ENCODE assay signal across 9 mouse cellular contexts in genomic region chr8:125963807-125964211, GRCm38 (mm10). TPM values are rescaled to one million over a fixed set of nuclear protein-coding genes. Genes with fewer than 3 reads are reported as not detected.
A peak's percentile ranks its signal among the peaks of the same experiment; 100 is the strongest.
DNase-seq lines count a peak whose midpoint lies in the region; ATAC-seq and TF ChIP-seq lines count a peak whose summit lies in the region.
"Had no signal": no experiment of that assay in that cellular context is flagged by ENCODE, and none has a peak within 500 bp of the region (broad histone marks: within the 10 kb centered on the region; RNA-seq: fewer than 3 reads in every experiment).

No protein-coding gene starts in this region.

- ATAC-seq in heart, embryonic 11.5 days (replicated peaks; ENCODE audit: insufficient number of reproducible peaks, low FRiP score, low TSS enrichment), result no peak
- no peak for ATAC-seq in embryonic facial prominence, embryonic 15.5 days (ENCODE audit: insufficient number of reproducible peaks, low FRiP score, low TSS enrichment, low read depth)
- ATAC-seq in limb, embryonic 13.5 days (ENCODE audit: low FRiP score, low read depth), result no peak

- no peak for DNase-seq in heart, adult 11 months
- no peak for DNase-seq in adipocyte (ENCODE audit: low spot score)
- no peak for DNase-seq in adrenal gland, adult (ENCODE audit: inconsistent age in 2 of 2, low spot score in 1 of 2)
- no peak for DNase-seq in lung, postnatal 36 days
- DNase-seq: gastrocnemius, postnatal 14 days had no signal

- H3K9me3 ChIP-seq in heart, embryonic 11.5 days (replicated peaks; ENCODE audit: control insufficient read depth, low read length), result peaks cover 5% of the 10 kb centered on the region; the same call in 1 of the 2 replicates
- peaks cover 3% of the 10 kb centered on the region; the same call in 1 of the 2 replicates for H3K9me3 ChIP-seq in ES-Bruce4 (replicated peaks; ENCODE audit: control insufficient read depth, insufficient read depth, low read length, poor library complexity, severe bottlenecking)
- no peaks in the 10 kb centered on the region for H3K9me3 ChIP-seq in embryonic facial prominence, embryonic 15.5 days (replicated peaks)
- peaks cover 15% of the 10 kb centered on the region; the same call in 1 of the 2 replicates for H3K9me3 ChIP-seq in limb, embryonic 13.5 days

- peak overlapping the region; percentile 18; the same call in 1 of the 2 replicates for H3K9ac ChIP-seq in heart, embryonic 11.5 days (ENCODE audit: low read depth, low read length)
- peak overlapping the region; percentile 31; the same call in 1 of the 2 replicates for H3K9ac ChIP-seq in ES-Bruce4 (ENCODE audit: low read depth, poor library complexity, severe bottlenecking)
- H3K9ac ChIP-seq in embryonic facial prominence, embryonic 15.5 days, result no peak overlapping the region
- no peak overlapping the region for H3K9ac ChIP-seq in limb, embryonic 13.5 days

- H3K4me1 ChIP-seq in heart, embryonic 11.5 days (ENCODE audit: control insufficient read depth, insufficient read depth, low read length), result 0 out of 2 replicates have a peak, but pooled peaks cover 2% of the 10 kb centered on the region
- H3K4me1 ChIP-seq in ES-Bruce4 (ENCODE audit: control insufficient read depth, insufficient read depth, low read length), result no peaks in the 10 kb centered on the region
- no peaks in the 10 kb centered on the region for H3K4me1 ChIP-seq in embryonic facial prominence, embryonic 15.5 days
- no peaks in the 10 kb centered on the region for H3K4me1 ChIP-seq in limb, embryonic 13.5 days

- peak overlapping the region; percentile 30 for H3K4me3 ChIP-seq in heart, embryonic 11.5 days (ENCODE audit: low read depth, low read length)
- peak overlapping the region; percentile 35; the same call in 1 of the 2 replicates for H3K4me3 ChIP-seq in ES-Bruce4 (ENCODE audit: low read depth, low read length)
- H3K4me3 ChIP-seq in embryonic facial prominence, embryonic 15.5 days (replicated peaks), result no peak overlapping the region
- no peak overlapping the region; the same call in 1 of the 2 replicates for H3K4me3 ChIP-seq in limb, embryonic 13.5 days

- TF ChIP-seq POLR2A in ES-Bruce4 (IDR thresholded peaks at IDR 0.05; ENCODE audit: insufficient read depth, low read length), result no peak

- H3K4me2 ChIP-seq in heart, embryonic 11.5 days, result peak overlapping the region; percentile 62
- H3K4me2 ChIP-seq in embryonic facial prominence, embryonic 15.5 days (replicated peaks), result peak overlapping the region; percentile 30
- H3K4me2 ChIP-seq in limb, embryonic 13.5 days (replicated peaks), result peak overlapping the region; percentile 36

- no peaks in the 10 kb centered on the region for H3K36me3 ChIP-seq in heart, embryonic 11.5 days (ENCODE audit: control insufficient read depth, insufficient read depth, low read length)
- H3K36me3 ChIP-seq in ES-Bruce4 (ENCODE audit: control insufficient read depth, insufficient read depth, low read length, poor library complexity, severe bottlenecking), result no peaks in the 10 kb centered on the region
- H3K36me3 ChIP-seq in embryonic facial prominence, embryonic 15.5 days, result no peaks in the 10 kb centered on the region
- no peaks in the 10 kb centered on the region for H3K36me3 ChIP-seq in limb, embryonic 13.5 days

- TF ChIP-seq EP300 in ES-Bruce4 (IDR thresholded peaks at IDR 0.05; ENCODE audit: insufficient read depth, low read depth, low read length), result no peak

- TF ChIP-seq CTCF in ES-Bruce4 (IDR thresholded peaks at IDR 0.05; ENCODE audit: low read depth, low read length), result no peak

- no peak overlapping the region for H3K27ac ChIP-seq in heart, embryonic 11.5 days (ENCODE audit: low read depth, low read length)
- H3K27ac ChIP-seq in ES-Bruce4 (ENCODE audit: insufficient read depth, low read length), result peak overlapping the region; percentile 15; the same call in 1 of the 2 replicates
- no peak overlapping the region for H3K27ac ChIP-seq in embryonic facial prominence, embryonic 15.5 days (replicated peaks)
- no peak overlapping the region for H3K27ac ChIP-seq in limb, embryonic 13.5 days

- WGBS in heart, embryonic 11.5 days (ENCODE audit: insufficient replicate concordance), result 5% methylated on average over 11 of the region's 11 CpGs
- 3% methylated on average over 11 of the region's 11 CpGs for WGBS in embryonic facial prominence, embryonic 15.5 days
- 11% methylated on average over 11 of the region's 11 CpGs for WGBS in limb, embryonic 13.5 days

- peaks cover 11% of the 10 kb centered on the region for H3K27me3 ChIP-seq in heart, embryonic 11.5 days (ENCODE audit: control insufficient read depth, insufficient read depth, low read length)
- 0 out of 2 replicates have a peak, but pooled peaks cover 1% of the 10 kb centered on the region for H3K27me3 ChIP-seq in ES-Bruce4 (ENCODE audit: control insufficient read depth, insufficient read depth, low read length, poor library complexity, severe bottlenecking)
- H3K27me3 ChIP-seq in embryonic facial prominence, embryonic 15.5 days, result peaks cover 6% of the 10 kb centered on the region; the same call in 1 of the 2 replicates
- peaks cover 49% of the 10 kb centered on the region for H3K27me3 ChIP-seq in limb, embryonic 13.5 days

RNA-seq across cellular contexts. Expression of gene Kcnk1, which starts 31.2 kb away (rescaled TPM):
- 2.3 and 4.0 TPM in 2 replicates for polyA plus RNA-seq in heart, embryonic 11.5 days (2014; fragmentation: Nextera tagmentation; extraction: Ambion mirVana)
- 38.8 and 40.0 TPM in 2 replicates for polyA plus RNA-seq in ES-Bruce4 (2011; ENCODE audit: insufficient read depth, insufficient read length, low read depth, missing spikeins)
- 20.5 and 25.4 TPM in 2 replicates for polyA plus RNA-seq in embryonic facial prominence, embryonic 15.5 days (2015; fragmentation: Nextera tagmentation; extraction: Ambion mirVana)
- 23.5 and 26.6 TPM in 2 replicates for polyA plus RNA-seq in limb, embryonic 13.5 days (2015; fragmentation: Nextera tagmentation; extraction: Ambion mirVana)

RNA-seq across cellular contexts. Expression of gene Map3k21, which starts 53.6 kb away (rescaled TPM):
- polyA plus RNA-seq in heart, embryonic 11.5 days (2014; fragmentation: Nextera tagmentation; extraction: Ambion mirVana), result 0.06 and 0.10 TPM in 2 replicates
- 0.24 and 0.30 TPM in 2 replicates for polyA plus RNA-seq in ES-Bruce4 (2011; ENCODE audit: insufficient read depth, insufficient read length, low read depth, missing spikeins)
- 0.27 and 0.37 TPM in 2 replicates for polyA plus RNA-seq in embryonic facial prominence, embryonic 15.5 days (2015; fragmentation: Nextera tagmentation; extraction: Ambion mirVana)
- 0.04 and 0.11 TPM in 2 replicates for polyA plus RNA-seq in limb, embryonic 13.5 days (2015; fragmentation: Nextera tagmentation; extraction: Ambion mirVana)

Comparison
In these comparisons a context has a peak if more than half of its experiments do, and no peak if none do; other contexts are left out.
1. H3K4me3 ChIP-seq: peak in heart, embryonic 11.5 days (single experiment) and ES-Bruce4 (single experiment); none in embryonic facial prominence, embryonic 15.5 days (single experiment) and limb, embryonic 13.5 days (single experiment).
2. H3K9ac ChIP-seq: peak in heart, embryonic 11.5 days (single experiment) and ES-Bruce4 (single experiment); none in embryonic facial prominence, embryonic 15.5 days (single experiment) and limb, embryonic 13.5 days (single experiment).
3. Peak in every context shown above with its lines, with median percentiles within 50 percentile points of each other: H3K4me2 ChIP-seq.